Mouse (Mus musculus) midbrain, postnatal 0 days (tissue): ENCODE results near the gene 2700049A03Rik. TPM values are rescaled to one million over a fixed set of nuclear protein-coding genes. Genes with fewer than 3 reads are reported as not detected.
A peak's percentile ranks its signal among the peaks of the same experiment; 100 is the strongest.

ENCODE experiments used
- ATAC-seq: fragments of 200-750 bp; cut with Nextera tagmentation; 2 replicates; pipeline ENCODE4 v1.8.0; 2017; ENCODE audit warnings: moderate number of reproducible peaks, mild to moderate bottlenecking, moderate TSS enrichment, moderate library complexity; ENCODE audit not compliant: low FRiP score
- DNase-seq: peaks from one replicate; pipeline ENCODE4 v3.0.0-alpha.2; 2015; ENCODE audit warnings: low spot score
- H3K27ac ChIP-seq: fragments of 300-500 bp; sonication (generic); 2 replicates; pipeline ENCODE4 v1.5.1; 2014; ENCODE audit warnings: low read depth, mild to moderate bottlenecking, low read length, mixed read lengths
- H3K27me3 ChIP-seq: fragments of 300-500 bp; sonication (generic); 2 replicates; pipeline ENCODE4 v1.6.1; 2014; ENCODE audit warnings: low read length, control low read depth, mixed read lengths; ENCODE audit not compliant: insufficient read depth
- H3K36me3 ChIP-seq: fragments of 300-500 bp; sonication (generic); 2 replicates; pipeline ENCODE4 v1.6.1; 2014; ENCODE audit warnings: low read length, control low read depth, mixed read lengths; ENCODE audit not compliant: insufficient read depth
- H3K4me1 ChIP-seq: fragments of 300-500 bp; sonication (generic); 2 replicates; pipeline ENCODE4 v1.6.1; 2014; ENCODE audit warnings: mild to moderate bottlenecking, control low read depth, antibody characterized with exemption, low read length, mixed read lengths; ENCODE audit not compliant: insufficient read depth
- H3K4me2 ChIP-seq: fragments of 300-500 bp; sonication (generic); 2 replicates; pipeline ENCODE4 v1.6.1; 2014; ENCODE audit warnings: low read depth, mild to moderate bottlenecking, low read length, mixed read lengths; ENCODE audit not compliant: poor library complexity, severe bottlenecking
- H3K4me3 ChIP-seq: fragments of 300-500 bp; sonication (generic); 2 replicates; pipeline ENCODE4 v1.5.1; 2014; ENCODE audit warnings: low read depth, mild to moderate bottlenecking, low read length, moderate library complexity
- H3K9ac ChIP-seq: fragments of 300-500 bp; sonication (generic); replicated peaks from 2 replicates; pipeline ENCODE4 v1.6.1; 2014; ENCODE audit warnings: mild to moderate bottlenecking, low read length, moderate library complexity, mixed read lengths; ENCODE audit not compliant: poor library complexity, severe bottlenecking
- H3K9me3 ChIP-seq: fragments of 300-500 bp; sonication (generic); 2 replicates; pipeline ENCODE4 v1.6.1; 2016; ENCODE audit warnings: low read length, control low read depth
- CTCF ChIP-seq: IDR thresholded peaks from 2 replicates; pipeline ENCODE4 v1.5.1; 2016; ENCODE audit warnings: antibody characterized with exemption, mild to moderate bottlenecking
- WGBS: fragments of 180-500 bp; shearing (Covaris S2); extraction: QIAGEN DNeasy Blood & Tissue Kit; methylation state at CpG from one replicate; pipeline ENCODE4 v1.1.7; 2014; 5-methylcytosine and 5-hydroxymethylcytosine counted together
- polyA plus RNA-seq: library from polyadenylated mRNA; unstranded; fragments of >200 nt; fragmentation: Nextera tagmentation; extraction: Ambion mirVana; gene quantifications from 2 replicates; pipeline ENCODE4 v1.2.1, GENCODE M21; 2015
- total RNA-seq: library from RNA; depleted of rRNA; stranded (reverse); fragments of >200 nt; gene quantifications from 2 replicates; pipeline ENCODE4 v1.2.3, GENCODE M21; 2014; rRNA removed

Gene 2700049A03Rik
- total and polyA plus RNA-seq, 2 experiments from 2014 or later, result 7.1 to 8.1 TPM

GRCm38 (mm10) chr12:71275906-71276595, 139.4 kb downstream of the 2700049A03Rik start:
- no peak overlapping the region for H3K4me2 ChIP-seq
- H3K4me1 ChIP-seq, result no peaks in the 10 kb centered on the region; the same call in 1 of the 2 replicates
- H3K9ac ChIP-seq, result no peak overlapping the region
- no peaks in the 10 kb centered on the region for H3K9me3 ChIP-seq
- no peak overlapping the region for H3K4me3 ChIP-seq
- H3K27ac ChIP-seq, result no peak overlapping the region
- no peaks in the 10 kb centered on the region for H3K27me3 ChIP-seq
- DNase-seq (no peak), ATAC-seq (no peak)
- TF ChIP-seq CTCF, result no peak
- H3K36me3 ChIP-seq, result no peaks in the 10 kb centered on the region
- 85% methylated on average over 8 of the region's 8 CpGs for WGBS

- ATAC-seq (no peak), DNase-seq (peak; percentile 43)
- H3K9me3 ChIP-seq, result no peaks in the 10 kb centered on the region
- no peaks in the 10 kb centered on the region for H3K36me3 ChIP-seq
- H3K4me2 ChIP-seq, result no peak overlapping the region
- no peak overlapping the region for H3K27ac ChIP-seq
- no peak overlapping the region for H3K4me3 ChIP-seq
- H3K27me3 ChIP-seq, result no peaks in the 10 kb centered on the region
- H3K9ac ChIP-seq, result no peak overlapping the region
- H3K4me1 ChIP-seq, result no peaks in the 10 kb centered on the region; the same call in 1 of the 2 replicates
- WGBS, result 53% methylated on average over 12 of the region's 12 CpGs
- no peak for TF ChIP-seq CTCF
Measured at GRCm38 (mm10) chr12:71279521-71280262, 143.0 kb downstream of the 2700049A03Rik start.

- Histone ChIP-seq H3K36me3 (no peaks in the 10 kb centered on the region), H3K4me1 (no peaks in the 10 kb centered on the region; the same call in 1 of the 2 replicates), H3K4me2 (no peak overlapping the region), H3K27me3 (no peaks in the 10 kb centered on the region), H3K9me3 (no peaks in the 10 kb centered on the region), H3K9ac (no peak overlapping the region), H3K4me3 (no peak overlapping the region), H3K27ac (no peak overlapping the region)
- 88% methylated on average over 12 of the region's 12 CpGs for whole genome bisulfite sequencing
- DNase-seq (no peak), ATAC-seq (no peak)
- no peak for TF ChIP-seq CTCF
Measured at GRCm38 (mm10) chr12:71281201-71281768, 144.6 kb downstream of the 2700049A03Rik start.

DNA sequence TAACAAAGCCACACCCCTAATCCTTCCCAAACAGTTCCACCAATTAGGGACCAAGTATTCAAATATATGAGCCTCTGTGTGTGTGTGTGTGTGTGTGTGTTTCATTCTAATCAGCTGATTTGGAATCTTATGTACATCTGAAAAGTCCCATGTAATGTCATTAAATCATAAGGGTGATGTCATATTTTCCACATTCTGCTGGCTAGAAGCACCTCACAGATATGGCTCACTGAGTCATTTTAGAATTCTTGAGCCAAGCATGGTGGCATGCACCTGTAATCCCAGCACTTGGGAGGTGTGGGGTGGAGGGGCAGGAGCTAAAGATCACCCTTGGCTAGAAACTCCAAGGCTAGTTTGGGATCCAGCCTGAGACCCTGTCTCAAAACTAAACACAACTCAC, 148.8 kb downstream of the 2700049A03Rik start:
- Histone ChIP-seq H3K27ac (no peak overlapping the region), H3K9me3 (no peaks in the 10 kb centered on the region), H3K4me3 (no peak overlapping the region), H3K36me3 (no peaks in the 10 kb centered on the region), H3K27me3 (no peaks in the 10 kb centered on the region), H3K9ac (no peak overlapping the region), H3K4me1 (no peaks in the 10 kb centered on the region), H3K4me2 (no peak overlapping the region)
- TF ChIP-seq CTCF, result no peak
- DNase-seq (no peak), ATAC-seq (no peak)

- no peak for TF ChIP-seq CTCF
- no peak overlapping the region for H3K4me3 ChIP-seq
- peaks cover 6% of the 10 kb centered on the region; the same call in 1 of the 2 replicates for H3K4me1 ChIP-seq
- ATAC-seq (no peak; the same call in 1 of the 2 replicates), DNase-seq (no peak)
- 32% methylated on average over 2 of the region's 2 CpGs for WGBS
- no peaks in the 10 kb centered on the region for H3K9me3 ChIP-seq
- H3K36me3 ChIP-seq, result no peaks in the 10 kb centered on the region
- H3K27ac ChIP-seq, result no peak overlapping the region
- H3K27me3 ChIP-seq, result no peaks in the 10 kb centered on the region
- H3K9ac ChIP-seq, result no peak overlapping the region
- no peak overlapping the region for H3K4me2 ChIP-seq
Measured at GRCm38 (mm10) chr12:71290460-71290859, 153.8 kb downstream of the 2700049A03Rik start.

Other genes with a start within 250 kb of the 2700049A03Rik start
- gene Actr10, start 199.0 kb upstream of the 2700049A03Rik start, total RNA-seq, result 132 and 144 TPM in 2 replicates
- gene Actr10, start 199.0 kb upstream of the 2700049A03Rik start, polyA plus RNA-seq, result 164 and 171 TPM in 2 replicates
- 116 and 131 TPM in 2 replicates for gene Psma3, start 162.2 kb upstream of the 2700049A03Rik start, total RNA-seq
- 505 and 509 TPM in 2 replicates for gene Psma3, start 162.2 kb upstream of the 2700049A03Rik start, polyA plus RNA-seq
- gene Arid4a, start 120.9 kb upstream of the 2700049A03Rik start, total RNA-seq, result 11.0 and 11.1 TPM in 2 replicates
- 40.0 and 43.4 TPM in 2 replicates for gene Arid4a, start 120.9 kb upstream of the 2700049A03Rik start, polyA plus RNA-seq
- 5.4 TPM in 1 of 2 replicates, not detected in the other for gene Tomm20l, start 25.4 kb upstream of the 2700049A03Rik start, total RNA-seq
- 0.45 TPM in 1 of 2 replicates, not detected in the other for gene Tomm20l, start 25.4 kb upstream of the 2700049A03Rik start, polyA plus RNA-seq
- 61.7 and 108 TPM in 2 replicates for gene Timm9, start 164 bp upstream of the 2700049A03Rik start, total RNA-seq
- 137 and 146 TPM in 2 replicates for gene Timm9, start 164 bp upstream of the 2700049A03Rik start, polyA plus RNA-seq
- 63.8 and 64.9 TPM in 2 replicates for gene Dact1, start 173.0 kb downstream of the 2700049A03Rik start, total RNA-seq
- gene Dact1, start 173.0 kb downstream of the 2700049A03Rik start, polyA plus RNA-seq, result 14.2 and 16.4 TPM in 2 replicates